Mouse (Mus musculus) CD4-positive, CD25-positive, alpha-beta regulatory T cell, adult 9 weeks (primary cell): ENCODE results near the gene Lrsam1. TPM values are rescaled to one million over a fixed set of nuclear protein-coding genes. Genes with fewer than 3 reads are reported as not detected.

ENCODE experiments used
- polyA plus RNA-seq: library from polyadenylated mRNA; unstranded; fragments of 100-300 nt; shearing (Covaris generic); gene quantifications from one replicate; pipeline ENCODE4 v1.2.1, GENCODE M21; 2017

The Lrsam1 gene
- polyA plus RNA-seq, result 12.5 TPM

GRCm38 (mm10) chr2:32961192-32961995 lies at the start of gene Lrsam1, which contains the start of gene Rpl12:
Lrsam1 (minus strand) TSS chr2:32961614.
Rpl12 (plus strand) TSS chr2:32961559.

DNA sequence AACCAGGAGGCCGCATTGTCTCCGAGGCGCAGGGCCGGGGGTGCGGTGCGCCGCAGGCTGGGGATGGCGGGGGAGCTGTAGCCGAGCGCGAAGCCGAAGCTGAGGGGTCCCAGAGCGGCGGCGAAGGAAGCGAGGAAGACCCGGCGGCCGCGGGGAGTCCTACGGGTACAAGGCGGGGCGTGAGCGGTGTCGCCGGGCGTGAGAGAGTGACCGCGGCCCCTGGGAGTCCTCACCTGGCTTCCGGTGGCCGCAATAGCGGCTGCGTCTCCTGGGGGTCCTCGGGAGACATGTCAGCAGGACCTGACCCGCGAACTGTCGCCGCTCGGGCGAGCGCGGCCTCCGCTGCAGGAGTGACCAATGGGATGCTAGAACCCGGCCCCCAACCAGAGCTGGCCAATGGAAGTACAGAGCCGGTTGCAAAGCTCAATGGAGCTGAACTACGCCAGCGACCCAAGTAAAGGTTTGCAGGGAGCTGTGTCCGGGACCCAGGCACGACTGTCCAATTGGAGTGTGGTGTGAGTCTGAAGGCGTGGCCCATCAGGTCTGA lies 20.4 kb upstream of the Lrsam1 start, which contains the start of gene Slc2a8:
TSS of gene Slc2a8 (minus strand) at position 359 of the 547 bp plus-strand sequence.

DNA sequence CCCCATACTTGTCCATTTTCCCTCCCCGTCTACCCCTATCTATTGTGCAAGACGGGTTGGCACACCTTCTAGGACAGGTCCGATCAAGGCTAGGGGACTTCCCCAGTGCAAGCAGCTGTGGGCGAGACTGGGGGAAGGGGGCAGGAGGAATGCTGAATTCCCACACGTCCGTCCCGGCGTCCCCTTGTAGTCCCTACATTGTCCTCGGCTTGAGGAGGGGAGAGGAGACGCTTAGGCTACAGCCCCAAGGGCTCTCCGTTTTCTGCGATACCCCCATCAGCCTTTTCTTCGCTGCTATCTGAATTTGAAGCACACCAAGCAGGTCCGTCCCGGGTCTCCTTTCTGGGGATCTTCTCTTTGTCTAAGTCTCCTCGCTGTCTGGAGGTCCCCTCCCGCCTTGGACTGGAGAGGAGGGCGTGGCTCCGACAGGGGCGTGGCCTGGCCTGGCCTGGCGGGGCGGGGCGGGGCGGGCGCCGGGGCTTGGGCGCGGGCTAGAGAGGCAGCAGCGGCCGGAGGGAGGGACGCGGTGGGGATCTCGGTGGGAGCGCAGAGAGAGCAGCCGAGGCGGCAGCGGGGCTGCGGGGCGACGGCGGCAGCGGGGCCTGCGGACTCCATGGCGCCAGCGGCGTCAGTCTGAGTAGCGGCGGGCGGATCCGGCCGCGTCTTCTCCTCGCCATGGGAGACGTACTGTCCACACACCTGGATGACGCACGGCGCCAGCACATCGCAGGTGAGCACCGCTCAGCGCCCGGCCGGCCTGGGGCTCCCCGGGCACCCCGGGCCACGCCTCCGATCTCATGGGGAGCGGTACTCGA lies 85.5 kb downstream of the Lrsam1 start, which contains the start of gene Fam129b:
TSS of gene Fam129b (plus strand) at position 440 of the 815 bp plus-strand sequence.

Other genes starting within 250 kb of the Lrsam1 start
- gene Cdk9, start 248.5 kb downstream of the Lrsam1 start, polyA plus RNA-seq, result 27.3 TPM
- gene Sh2d3c, start 240.6 kb downstream of the Lrsam1 start, polyA plus RNA-seq, result 126 TPM
- gene 6330409D20Rik, start 220.6 kb downstream of the Lrsam1 start, polyA plus RNA-seq, result 0.50 TPM
- gene Tor2a, start 204.4 kb downstream of the Lrsam1 start, polyA plus RNA-seq, result 54.6 TPM
- 1.6 TPM for gene Ttc16, start 186.0 kb downstream of the Lrsam1 start, polyA plus RNA-seq
- gene Ptrh1, start 185.8 kb downstream of the Lrsam1 start, polyA plus RNA-seq, result 6.0 TPM
- gene Cfap157, start 177.2 kb downstream of the Lrsam1 start, polyA plus RNA-seq, result not detected
- 3.5 TPM for gene Stxbp1, start 114.4 kb downstream of the Lrsam1 start, polyA plus RNA-seq
- 0.61 TPM for gene Fam129b, start 85.5 kb downstream of the Lrsam1 start, polyA plus RNA-seq
- gene Rpl12, start 55 bp downstream of the Lrsam1 start, polyA plus RNA-seq, result 37.6 TPM
- gene Slc2a8, start 20.5 kb upstream of the Lrsam1 start, polyA plus RNA-seq, result 4.8 TPM
- gene Garnl3, start 170.0 kb upstream of the Lrsam1 start, polyA plus RNA-seq, result 0.74 TPM